Mouse (Mus musculus): ENCODE data around the gene Fads2. TPM values are rescaled to one million over a fixed set of nuclear protein-coding genes. Genes with fewer than 3 reads are reported as not detected.
"Not testable (repeated sequence)": the region's sequence is repeated elsewhere in the genome, so short reads cannot be mapped to it uniquely, and the experiment has no call there.

The Fads2 gene
- total RNA-seq (2017) = 30.2 and 30.8 TPM in 2 replicates

DNA sequence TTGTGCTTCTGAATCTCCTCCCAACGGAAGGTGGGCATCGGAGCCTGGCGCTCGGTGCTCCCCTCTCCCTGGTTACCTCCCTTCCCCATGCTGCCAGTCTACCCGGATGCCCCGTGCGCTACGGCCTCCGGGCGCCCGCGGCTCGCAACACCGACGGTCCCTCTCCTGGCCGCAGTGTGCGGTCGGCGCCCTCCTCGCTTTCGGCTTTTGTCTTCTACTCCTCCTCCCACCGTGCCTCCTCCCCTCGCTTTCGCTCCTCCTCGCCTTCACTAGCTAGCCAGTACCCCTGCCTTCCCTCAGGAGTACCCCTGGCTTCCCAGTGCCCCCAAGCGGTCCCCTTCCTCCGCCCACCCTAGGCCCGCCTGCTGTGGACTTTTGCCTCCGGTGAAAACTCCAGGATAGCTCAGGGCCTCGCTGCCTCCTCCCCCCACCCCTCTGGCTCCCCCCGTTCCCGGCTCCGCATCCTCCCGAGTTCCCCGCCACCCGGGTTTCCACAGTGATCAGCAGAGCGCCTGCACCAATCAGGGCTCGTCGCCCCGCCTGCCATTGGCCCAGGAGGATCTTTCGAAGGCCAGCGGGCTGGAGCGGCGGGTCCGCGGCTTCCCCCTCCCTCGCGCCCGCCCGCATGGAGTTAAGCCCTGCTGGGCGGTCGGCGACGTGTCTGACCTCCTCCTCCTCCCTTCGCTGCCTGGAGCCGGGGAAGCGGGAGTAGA is at the start of gene Fads2:
Fads2 (minus strand) TSS at position 406 of the 713 bp plus-strand sequence.
- ATAC-seq (replicated peaks; ENCODE audit: low read depth, poor library complexity, severe bottlenecking) = peak; percentile 59

DNA sequence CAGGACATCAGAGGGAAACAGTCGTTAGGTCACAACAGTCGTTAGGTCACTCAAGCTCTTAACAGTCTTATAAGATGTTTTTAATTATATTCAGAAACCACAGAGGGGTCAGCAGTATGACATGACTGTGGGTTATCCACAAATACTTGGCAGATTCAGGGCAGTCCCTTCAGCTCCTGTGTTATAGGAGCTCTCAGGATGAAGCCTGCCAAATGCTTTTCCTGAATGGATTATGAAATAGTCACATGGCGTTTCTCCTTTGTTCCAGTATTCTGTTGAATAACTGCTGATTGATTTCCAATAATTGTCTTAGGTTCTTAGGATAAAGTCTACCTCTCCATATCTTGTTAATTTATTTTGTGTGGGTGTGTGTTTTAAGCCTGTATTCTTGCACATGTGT is 47.6 kb upstream of the Fads2 start:
- no peak for ATAC-seq (replicated peaks; ENCODE audit: low read depth, poor library complexity, severe bottlenecking)

DNA sequence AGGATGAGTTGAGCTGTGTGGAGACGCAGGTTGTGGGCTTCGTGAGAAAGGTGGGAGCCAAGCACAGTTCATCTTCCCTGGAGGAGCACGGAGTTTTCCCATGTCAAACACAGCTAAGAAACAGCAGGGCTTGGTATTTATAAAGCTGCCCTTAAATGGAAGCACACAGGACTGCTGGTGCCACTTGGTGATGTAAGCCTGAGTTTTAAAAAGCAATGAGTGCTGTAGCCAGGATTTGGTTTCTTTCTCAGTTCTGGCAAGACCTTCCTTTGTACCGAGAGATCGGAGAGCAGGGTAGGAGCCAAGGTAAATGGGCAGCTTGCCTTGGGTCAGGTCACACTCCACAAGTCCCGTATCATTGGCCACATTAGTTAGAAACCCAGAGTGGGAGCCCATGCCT is 47.0 kb upstream of the Fads2 start:
- ATAC-seq (replicated peaks; ENCODE audit: low read depth, poor library complexity, severe bottlenecking) = no peak

DNA sequence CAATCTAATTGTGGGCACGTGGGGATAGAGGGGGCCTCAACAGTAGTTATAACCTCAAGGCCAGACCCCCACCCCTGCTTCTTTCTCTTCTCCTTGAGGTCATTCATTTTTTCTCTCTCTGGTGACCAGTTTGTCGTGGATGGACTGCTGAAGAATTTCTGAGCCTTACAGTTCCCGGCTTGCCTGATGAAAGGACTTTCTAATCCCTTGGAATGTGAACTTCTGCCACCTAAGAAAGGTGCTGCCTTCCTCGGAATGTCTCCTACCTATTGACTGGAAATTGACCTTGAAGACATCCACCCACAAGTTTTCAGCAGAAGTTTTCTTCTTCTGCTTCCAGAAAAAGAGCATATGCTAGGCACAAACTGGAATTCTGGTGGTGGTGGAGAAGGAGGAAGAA is 42.9 kb upstream of the Fads2 start:
- ATAC-seq (replicated peaks; ENCODE audit: low read depth, poor library complexity, severe bottlenecking) = no peak

DNA sequence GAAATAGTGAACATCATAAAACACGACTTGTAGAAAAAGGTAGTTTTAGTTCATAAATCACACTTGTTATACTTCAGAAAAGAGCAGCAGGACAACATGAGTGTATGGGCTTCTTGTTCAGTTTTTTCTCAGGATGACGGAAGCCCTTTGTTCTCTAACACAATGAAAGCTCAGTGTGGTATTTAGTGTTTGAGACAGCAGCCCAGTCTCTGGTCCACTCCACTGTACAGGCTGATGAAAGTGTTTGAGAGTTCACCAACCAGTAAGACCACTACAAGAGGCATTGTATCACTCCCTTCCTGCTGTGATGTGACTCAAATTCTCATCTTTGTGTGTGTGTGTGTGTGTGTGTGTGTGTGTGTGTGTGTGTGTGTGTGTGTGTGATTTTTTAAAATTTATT is 42.1 kb upstream of the Fads2 start:
- no peak for ATAC-seq (replicated peaks; ENCODE audit: low read depth, poor library complexity, severe bottlenecking)

DNA sequence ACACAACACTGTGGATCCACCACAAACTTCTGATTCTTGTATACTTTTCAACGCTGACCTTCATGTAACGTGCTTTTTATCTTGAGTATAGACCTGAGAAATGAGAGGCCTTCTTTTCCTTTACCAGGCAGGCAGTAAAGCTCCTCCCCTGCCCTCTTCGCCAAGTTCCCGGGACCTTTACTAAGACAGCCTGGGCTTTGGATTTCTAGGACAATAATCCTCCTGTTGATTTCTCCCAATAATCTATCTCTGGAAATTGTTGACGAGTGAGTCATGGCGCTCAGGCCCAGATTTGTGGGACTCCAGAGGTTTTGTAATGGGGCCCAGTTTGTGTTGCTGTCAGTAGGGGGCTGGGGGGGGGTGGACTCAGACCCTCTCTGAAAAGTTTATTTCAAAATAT is 38.2 kb upstream of the Fads2 start:
- no peak for ATAC-seq (replicated peaks; ENCODE audit: low read depth, poor library complexity, severe bottlenecking)

DNA sequence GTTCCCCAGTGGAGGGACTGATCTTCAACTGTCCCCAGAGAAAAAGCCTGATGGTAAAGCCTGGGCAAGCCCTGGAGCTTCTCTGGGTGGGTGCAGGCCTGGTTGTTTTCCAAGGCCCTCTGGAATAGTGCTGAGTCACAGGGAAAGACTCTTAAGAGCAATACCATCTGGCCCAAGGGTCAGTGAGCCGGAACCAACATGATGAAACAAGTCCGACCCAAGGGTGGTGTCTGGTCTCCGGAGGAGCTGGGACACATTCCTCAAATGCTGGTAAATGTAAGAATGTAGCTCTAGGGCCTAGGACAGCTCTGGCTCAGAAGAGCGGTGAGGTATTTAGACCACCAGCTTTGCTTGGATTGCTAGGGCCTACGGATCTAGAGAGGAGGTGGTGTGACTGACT is 35.9 kb upstream of the Fads2 start:
- no peak for ATAC-seq (replicated peaks; ENCODE audit: low read depth, poor library complexity, severe bottlenecking)

DNA sequence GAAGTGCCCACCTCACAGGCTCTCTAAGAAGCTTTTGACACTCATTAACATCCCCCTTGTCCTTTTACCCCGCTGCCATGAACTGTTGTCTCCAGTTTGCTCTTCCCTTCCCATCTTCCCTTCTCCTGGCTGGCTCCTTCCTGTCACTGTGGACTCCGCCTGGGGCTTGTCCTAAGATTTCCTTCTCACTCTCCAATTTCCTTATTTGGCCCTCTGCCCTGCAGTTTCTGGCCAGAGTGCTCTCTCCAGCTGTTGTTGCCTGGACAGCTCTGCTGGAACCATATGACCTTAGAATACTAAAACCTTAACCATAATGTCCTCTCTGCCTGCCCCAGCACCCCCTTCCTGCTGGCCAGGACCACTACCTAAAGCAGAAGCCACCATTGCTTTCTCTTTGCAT is 33.1 kb upstream of the Fads2 start:
- ATAC-seq (replicated peaks; ENCODE audit: low read depth, poor library complexity, severe bottlenecking) = no peak

DNA sequence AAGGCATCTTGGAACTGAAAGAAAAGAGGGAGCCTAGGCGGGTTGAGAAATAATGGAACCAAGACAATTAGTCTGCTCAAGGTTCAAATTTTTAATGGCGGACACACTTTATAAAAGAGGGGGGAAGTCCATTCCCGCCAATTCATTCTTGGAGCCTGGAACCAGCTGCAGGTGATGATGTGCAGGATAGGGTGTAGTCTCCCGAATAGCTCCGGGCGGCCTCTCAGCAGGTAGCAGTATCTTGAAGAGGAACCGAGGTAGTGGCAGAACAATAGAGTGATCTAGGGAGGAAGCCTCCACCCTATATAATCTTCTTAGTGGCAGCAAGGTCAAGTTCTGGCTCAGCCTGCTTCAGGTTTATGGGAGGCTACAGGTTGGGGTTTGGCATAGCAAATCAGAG is 28.0 kb upstream of the Fads2 start:
- ATAC-seq (replicated peaks; ENCODE audit: low read depth, poor library complexity, severe bottlenecking) = not testable (repeated sequence)

DNA sequence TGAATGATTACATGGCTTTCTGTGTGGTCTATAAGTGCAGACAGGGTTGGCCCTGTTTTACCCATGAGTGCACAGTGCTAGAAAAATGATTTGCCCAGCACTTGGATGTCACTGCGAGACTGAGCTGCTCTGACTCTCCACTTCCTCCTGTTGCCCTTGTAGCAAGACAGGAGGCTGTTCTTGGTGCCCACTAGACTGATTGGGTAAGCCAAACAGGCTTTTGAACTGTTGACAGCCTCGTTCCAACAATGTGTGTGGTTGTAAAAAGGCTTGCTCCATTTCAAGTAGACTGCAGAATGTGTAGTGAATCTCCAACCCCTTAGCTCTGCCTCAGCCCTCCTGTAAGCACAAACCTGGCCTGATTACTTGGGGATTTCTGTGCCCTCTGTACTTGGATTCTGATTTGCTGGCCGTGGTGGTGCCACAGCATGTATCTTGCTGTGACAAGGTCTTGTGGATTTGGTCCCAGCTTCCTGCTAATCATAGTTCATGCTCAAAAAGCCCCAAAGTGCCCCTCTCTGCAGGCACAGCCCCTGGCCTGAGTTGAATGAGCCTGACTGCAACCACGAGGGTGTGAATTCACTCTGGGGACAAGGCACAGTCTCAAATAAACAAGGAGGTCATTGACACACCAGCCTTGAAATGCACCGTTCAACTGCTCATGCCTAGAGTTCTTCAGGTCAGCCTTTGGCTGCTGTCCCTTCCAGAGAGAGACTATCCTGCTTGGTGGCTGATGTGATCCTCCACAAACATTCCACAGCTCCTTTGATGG is 25.1 kb upstream of the Fads2 start:
- no peak for ATAC-seq (replicated peaks; ENCODE audit: low read depth, poor library complexity, severe bottlenecking)

DNA sequence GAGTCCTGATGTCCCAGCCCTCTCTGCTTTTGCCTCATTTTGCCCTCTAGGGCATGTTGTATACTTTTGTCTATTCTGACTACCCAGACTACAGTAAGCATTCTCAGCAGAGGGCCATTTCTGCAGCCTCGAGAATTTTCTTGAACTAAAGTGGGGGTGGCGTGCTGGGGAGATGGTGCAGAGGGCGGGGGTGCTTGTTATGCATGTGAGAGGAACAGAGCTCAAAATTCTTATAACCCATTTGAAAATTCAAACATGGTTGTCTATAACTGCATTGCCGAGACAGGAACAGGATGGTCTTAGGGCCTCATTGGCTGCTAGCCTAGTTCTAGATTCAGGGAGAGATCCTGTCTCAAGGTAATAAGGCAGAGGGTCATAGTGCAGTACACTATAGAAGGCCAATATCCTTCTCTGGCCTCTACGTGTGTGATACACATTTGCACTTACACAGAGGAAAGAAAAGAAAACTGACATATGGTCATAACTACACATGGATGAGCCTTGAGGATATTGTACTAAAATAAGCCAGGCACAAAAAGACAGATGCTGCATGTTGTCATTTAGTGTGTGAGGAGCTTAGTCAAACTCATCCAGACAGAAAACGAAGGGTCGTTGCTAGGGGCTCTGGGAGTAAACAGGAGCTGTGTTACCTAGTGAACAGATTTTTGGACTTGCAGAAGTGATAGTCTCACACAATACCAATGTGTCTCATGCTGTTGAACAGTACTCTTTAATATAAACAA is 22.5 kb upstream of the Fads2 start:
- no peak for ATAC-seq (replicated peaks; ENCODE audit: low read depth, poor library complexity, severe bottlenecking)

DNA sequence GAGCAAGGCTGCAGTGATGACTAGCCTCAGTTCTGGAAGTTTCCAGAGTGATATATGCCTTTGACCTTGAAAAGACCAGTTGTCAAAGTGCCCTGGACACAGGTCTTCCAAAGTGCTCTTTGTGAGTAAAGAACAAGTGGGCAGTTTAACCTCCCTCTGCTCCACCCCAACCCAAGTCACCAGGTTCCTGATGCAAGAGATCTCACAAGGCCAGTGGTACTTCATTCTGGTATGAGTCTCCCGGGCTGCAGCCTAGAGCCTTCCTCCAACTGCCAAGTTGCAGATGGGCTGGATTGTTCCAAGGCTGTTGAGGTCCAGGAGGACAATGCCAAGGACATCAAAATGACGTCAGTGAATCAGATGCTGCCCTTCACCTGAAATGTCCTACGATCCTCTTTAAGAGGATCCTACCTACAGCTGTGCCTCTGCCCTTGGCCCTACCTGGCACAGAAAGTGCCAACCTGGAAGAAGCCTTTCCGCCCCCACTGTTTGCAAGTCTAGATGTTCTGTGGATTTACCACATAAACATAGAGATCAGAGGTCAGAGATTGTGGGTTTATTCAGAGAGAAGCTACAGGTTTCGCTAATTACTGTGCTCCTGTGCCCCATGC is 20.6 kb upstream of the Fads2 start:
- no peak for ATAC-seq (replicated peaks; ENCODE audit: low read depth, poor library complexity, severe bottlenecking)

DNA sequence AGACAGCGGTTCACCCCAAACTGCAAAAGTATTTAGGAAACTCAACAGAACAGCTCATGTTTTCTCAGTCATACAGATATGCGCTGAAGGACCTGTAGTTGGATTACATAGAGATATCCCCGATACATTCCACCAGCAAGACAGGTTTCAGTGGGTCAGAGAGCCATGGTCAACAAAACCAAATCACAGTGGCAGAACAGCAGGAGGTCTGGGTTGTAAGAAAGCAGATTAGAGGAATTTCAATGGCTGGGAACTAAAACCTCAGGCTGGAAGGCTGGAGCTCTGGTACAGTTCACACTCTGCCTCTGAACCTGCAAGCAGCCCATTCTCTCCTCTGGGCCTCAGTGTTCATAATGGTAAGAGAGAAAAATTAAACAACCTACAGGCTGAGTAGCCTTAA is 15.1 kb upstream of the Fads2 start:
- no peak for ATAC-seq (replicated peaks; ENCODE audit: low read depth, poor library complexity, severe bottlenecking)

DNA sequence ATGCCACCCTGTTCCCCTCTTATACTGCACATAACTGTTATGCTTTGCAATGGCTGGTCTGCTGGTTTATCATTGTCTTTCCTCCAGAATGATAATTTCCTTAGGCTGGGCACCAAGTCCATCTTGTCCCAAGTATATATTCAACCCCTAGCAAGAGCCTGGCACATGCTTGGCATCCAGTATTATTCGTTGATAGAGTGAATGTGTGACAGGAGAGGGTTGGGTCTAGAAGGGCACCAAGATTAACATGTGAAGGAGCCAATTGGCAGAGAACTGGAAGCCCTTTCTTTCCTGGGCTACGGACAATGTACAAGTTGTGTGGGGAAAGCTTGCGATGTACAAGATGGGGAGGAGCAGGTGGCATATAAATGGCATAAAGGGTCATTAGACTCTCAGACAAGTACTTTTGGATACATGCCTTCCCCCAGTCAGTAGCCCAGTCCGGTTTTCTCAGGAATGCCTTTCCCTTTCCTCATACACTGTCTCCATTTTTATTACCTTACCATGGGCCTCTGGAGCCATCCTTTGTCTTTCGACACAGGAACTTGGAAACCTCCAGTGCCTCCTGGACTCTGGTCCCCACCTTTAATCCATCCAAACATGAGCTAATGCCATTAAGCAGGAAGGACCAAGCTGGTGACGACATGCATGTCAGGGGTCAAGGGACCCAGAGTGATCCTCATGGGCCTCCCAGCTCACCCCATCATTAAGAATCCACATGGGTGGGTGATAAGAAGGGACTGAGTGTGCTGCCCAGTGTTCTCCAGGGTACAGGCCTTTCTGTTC is 14.0 kb upstream of the Fads2 start:
- no peak for ATAC-seq (replicated peaks; ENCODE audit: low read depth, poor library complexity, severe bottlenecking)

DNA sequence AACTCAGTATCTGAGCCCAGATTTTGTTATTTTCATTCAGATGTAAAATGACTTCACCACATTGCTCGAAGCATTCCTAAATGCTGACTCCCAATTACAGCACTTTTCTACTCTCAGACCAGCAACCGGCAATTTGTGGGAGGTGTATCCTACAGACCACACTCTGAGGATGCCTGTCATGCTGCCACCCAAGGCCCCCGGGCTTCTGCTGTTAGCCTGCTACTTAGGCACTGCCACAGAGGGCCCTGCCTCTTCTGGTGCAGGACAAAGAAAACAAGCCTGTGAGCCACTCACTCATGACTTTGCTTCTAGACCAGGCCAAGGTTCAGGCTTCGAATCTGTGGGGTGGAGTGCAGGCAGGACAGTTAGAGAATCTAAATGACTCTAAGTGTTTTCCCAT is 11.4 kb upstream of the Fads2 start:
- ATAC-seq (replicated peaks; ENCODE audit: low read depth, poor library complexity, severe bottlenecking) = no peak

DNA sequence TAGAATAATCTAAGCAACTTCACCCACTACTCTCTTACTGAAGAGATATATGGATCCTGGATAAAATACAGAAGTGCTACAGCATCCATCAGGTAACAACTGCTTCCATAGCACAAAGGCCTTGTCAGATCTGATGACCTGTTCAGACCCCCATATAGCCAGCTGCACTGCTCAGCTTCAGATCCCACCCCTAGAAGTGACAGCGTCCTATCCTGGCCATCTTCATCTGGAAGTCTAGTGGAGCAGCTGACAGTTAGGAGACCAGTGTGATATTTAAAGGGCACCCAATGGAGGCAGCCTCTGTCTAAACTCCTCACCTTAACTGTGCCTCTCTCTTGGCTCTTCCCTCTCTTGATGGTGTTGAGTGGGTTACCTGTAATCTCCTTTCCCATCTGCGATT is 7.1 kb upstream of the Fads2 start:
- no peak for ATAC-seq (replicated peaks; ENCODE audit: low read depth, poor library complexity, severe bottlenecking)

DNA sequence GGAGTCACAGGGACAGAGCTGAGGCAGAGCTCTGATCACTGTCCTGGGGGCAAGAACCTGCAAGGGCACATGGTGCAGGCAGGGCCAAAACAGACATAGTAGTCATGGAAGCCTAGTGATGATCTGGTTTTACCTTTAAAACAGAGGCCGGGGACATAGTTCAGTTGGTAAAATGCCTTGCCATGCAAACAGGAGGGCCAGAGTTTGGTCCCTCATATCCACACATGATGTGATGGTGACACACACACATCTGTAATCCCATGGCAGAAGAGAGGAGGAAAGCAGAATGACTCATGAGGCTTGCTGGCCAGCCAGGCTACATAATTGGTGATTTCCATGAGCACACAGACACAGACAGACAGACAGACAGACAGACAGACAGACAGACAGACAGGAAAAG is 6.6 kb upstream of the Fads2 start:
- ATAC-seq (replicated peaks; ENCODE audit: low read depth, poor library complexity, severe bottlenecking) = no peak

DNA sequence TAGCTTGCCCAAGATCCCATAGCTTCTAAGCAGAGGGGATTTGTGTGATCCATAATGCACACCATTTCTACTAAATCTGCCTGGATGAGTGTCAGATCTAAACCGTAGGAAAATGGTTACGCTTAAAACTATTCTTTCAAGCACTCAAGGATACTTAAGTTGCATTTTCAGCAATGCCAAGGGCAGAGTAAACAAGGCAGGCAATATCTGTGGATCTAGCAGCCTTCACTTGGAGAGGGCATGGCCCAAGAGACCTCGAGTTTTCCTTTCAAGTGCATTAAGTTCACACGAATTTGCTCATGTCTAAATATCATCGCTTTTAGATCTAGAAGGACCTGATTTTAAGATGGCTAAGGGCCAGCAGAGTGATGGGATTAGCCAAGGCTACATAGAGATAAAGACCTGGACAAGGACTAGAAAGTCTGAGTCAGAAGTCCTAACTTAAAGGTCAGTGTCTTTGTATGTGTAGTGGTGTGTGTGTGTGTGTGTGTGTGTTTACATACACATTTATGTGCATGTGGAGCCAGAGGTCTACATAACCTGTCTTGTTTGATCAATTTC is 5.6 kb upstream of the Fads2 start:
- ATAC-seq (replicated peaks; ENCODE audit: low read depth, poor library complexity, severe bottlenecking) = no peak

DNA sequence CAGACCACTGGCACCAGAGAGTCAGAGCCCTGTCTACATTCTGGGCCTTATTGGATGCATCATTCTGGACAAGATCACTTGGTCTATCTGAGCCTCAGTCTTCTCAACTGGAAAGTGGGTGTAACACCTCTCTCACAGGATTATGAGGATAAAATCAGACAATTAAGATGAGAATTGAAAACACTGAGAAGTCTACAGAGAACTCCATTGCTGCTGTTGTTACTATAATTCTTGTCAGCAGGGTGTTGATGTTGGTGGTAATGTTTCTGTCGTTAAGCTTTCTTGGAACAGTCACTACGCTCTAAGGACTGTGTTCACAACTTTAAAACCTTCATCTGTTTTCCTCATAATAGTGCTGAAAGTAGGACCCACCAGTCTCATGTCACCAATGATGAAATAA is 5.1 kb upstream of the Fads2 start:
- ATAC-seq (replicated peaks; ENCODE audit: low read depth, poor library complexity, severe bottlenecking) = no peak

DNA sequence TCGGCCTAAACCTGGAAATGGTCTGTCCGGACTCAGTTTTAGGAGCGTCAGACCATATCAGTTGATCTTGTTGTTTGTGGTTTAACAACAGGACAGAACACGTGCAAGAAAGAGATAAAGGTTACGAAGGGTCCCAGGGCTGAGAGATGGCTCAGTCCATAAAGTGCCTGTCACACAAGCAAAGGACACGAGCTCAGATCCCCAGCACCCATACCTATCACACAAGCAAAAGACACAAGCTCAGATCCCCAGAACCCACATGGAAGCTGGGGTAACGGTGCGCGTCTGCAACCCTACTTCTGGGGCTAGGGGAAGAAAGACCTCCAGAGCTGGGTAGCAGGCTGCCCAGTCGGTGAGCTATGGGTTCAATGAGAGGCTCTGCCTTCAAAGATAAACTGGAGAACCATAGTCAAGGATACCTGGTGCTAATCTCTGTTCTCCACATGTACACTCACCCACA is 3.5 kb upstream of the Fads2 start:
- ATAC-seq (replicated peaks; ENCODE audit: low read depth, poor library complexity, severe bottlenecking) = peak; percentile 20; the same call in 1 of the 2 replicates

All from common myeloid progenitor, adult 5-6 weeks (primary cell).